Mouse (Mus musculus) cerebellum, postnatal 10 days (tissue): ENCODE results near the gene Vmn1r3.
"Not testable (repeated sequence)": the region's sequence is repeated elsewhere in the genome, so short reads cannot be mapped to it uniquely, and the experiment has no call there.

ENCODE experiments used
- DNase-seq, 2 experiments: peaks; one replicate each; pipeline ENCODE4 v3.0.0; 2021; ENCODE audit warnings: mixed read lengths in 2 of 2

The Vmn1r3 gene

DNA sequence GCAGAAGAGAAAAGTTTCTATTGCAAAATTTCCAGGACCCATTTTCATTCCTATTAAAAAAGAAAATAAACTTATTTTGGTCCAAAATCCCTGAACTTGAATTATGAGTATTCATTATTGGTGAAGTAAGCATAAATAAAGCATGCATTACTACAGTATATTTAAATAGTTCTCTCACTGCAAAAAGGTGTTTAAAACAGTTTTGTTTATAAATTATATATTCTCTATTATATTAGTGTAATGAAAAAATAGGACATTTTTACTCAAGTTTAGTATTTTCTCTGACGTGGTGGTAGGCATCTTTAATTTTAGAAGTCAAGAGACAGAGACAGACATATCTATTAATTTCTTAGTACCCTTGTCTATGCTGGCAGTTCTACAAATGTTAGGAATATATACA lies at the start of gene Vmn1r3:
Gene Vmn1r3 (minus strand): TSS at position 101 of the 400 bp plus-strand sequence.
- DNase-seq: not testable (repeated sequence)

DNA sequence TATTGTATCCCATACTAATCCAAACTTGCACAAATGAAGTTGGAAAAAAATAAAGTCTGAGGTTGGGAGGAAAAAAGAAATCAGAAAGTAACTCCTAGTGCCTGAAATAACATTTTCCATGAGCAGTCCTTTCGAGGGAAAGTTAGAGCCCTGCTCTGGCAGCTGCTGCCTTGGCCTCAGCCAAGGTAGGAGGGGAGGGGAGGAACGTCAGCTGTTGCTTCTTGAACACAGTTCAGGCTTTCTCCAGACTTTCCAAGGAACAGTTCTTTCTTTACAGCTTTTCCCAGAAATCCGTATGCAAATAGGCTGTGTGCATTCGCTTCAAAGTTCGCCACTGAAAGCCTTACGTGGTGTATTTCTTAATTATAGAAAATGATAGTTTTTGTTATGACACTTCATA lies 46.9 kb upstream of the Vmn1r3 start:
- DNase-seq: peak; percentile 47 to 68

DNA sequence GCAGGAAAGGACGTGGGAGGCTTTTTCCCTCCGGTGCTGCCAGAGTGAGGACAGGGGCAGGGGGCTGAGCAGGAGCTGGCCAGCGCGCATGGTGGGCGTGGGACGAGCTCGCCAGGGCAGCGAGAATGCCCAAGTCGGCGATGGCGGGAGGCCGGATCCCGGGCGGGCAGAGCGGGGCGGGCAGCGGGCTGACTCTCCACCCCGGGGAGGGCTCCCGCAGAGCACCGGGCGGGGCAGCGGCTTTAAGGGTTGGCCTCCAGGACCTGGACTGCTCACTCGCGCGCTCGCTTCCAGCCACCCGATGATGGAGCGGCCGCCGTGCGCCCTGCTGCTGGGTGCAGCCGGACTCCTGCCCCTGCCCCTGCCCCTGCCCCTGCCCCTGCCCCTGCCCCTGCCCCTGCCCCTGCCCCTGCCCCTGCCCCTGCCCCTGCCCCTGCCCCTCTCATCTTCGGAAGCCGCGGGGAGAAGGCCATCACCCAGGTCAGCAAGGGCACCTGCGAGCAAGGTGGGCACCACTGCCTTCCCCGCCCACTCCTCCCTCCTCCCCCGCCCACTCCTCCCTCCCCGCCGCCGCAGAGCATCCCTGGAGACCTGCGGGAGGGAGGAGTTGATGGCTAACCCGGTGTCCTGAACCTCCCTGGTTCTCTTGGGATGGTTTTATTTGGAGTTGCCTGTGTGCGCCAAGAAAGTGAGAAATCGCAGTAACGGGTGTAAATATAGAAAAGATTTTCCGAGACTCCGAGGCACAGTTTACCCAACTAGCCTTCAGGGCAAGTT lies 45.9 kb upstream of the Vmn1r3 start:
- DNase-seq: peak; percentile 21 to 55

DNA sequence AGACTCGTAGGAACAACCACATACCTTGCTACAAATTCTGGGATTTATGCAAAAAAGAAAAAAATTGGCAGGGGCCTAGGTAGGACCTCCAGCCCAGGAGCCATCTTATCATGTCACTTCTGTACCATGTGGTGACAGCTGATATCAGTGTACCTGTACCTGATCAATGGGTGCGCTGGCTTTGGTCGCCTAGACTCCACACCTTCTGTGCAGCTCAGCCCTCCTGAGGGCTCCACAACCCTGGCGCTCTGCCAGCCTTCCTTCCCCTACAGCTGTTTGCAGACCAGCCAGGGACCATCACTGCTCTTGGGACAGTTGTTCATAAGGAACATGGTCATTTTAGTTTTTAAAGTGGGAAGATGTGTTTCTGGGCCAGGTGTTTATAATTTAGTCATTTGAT lies 44.4 kb upstream of the Vmn1r3 start:
- DNase-seq: peak; percentile 56 to 66

DNA sequence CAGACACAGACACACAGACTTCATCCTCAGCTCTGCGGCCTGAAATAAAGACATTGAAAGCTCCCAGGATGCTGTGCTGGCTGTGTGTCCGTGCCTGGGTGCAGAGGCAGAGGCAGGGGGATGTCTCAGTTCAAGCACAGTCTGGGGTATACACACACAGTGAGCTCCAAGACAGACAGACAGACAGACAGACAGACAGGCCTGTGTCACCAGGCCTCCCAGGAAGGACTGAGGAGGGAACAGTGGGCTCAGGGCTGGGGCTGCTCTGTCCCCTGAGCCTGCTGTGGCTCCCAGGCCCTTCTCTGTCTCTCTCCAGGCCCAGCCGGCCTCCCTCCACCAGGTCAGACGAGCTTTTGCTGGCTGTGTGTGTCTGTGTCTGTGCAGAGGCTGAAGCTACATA lies 43.3 kb upstream of the Vmn1r3 start:
- no peak for DNase-seq

DNA sequence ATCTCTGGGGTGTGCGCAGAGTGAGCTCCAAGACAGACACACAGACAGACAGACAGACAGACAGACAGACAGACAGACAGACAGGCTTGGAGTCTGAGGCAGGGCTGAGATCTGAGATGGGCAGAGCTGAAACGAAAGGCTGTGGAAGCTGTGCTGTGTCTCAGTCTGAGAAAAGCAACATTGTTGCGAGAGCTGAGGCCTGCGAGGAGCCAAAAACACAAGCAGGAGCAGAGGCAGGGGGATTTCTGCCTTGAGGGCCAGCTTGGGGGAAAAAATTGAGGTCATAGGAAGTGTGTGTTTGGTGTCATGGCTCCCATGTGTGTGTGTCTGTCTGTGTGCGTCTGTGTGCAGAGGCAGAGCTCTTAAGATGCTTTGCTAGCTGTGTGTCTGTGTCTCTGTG lies 42.6 kb upstream of the Vmn1r3 start:
- no peak for DNase-seq

DNA sequence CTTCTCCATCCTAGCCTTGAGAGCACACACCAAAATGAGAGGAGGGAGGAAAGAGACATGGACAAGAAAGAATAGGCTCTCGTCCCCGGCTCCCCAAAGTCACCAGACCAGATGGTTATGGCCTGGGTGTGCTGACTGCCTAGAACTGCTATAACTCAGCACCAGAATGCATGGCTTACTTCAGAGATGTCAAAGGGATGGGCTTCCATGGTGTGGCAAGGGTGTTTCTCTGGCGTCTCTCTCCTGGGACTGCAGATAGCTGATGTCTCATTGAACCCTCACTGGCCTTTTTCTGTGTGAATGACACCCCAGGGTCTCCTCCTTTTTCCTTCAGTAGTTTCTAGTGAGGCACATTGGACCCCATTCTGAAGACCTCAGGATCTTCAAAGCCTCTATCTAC lies 41.3 kb upstream of the Vmn1r3 start:
- no peak for DNase-seq

DNA sequence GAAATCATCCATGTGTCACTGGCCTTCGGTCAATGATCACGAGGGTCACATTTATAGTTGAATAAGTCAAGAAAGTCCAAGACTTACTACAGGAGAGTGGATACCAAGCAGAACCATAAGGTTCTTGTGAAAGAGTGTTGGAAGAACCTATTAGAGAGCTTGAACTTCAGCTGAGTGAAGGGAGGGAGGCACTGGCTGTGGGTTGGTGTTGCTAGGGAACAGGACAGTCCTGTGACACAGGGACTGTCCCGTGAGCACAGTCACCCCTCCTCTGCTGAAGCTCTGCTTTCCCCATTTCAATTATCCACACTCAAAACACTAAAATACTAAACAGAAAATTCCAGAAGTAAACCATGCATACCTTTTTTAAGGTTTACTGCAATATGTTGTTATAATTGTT lies 40.3 kb upstream of the Vmn1r3 start:
- not testable (repeated sequence) for DNase-seq

DNA sequence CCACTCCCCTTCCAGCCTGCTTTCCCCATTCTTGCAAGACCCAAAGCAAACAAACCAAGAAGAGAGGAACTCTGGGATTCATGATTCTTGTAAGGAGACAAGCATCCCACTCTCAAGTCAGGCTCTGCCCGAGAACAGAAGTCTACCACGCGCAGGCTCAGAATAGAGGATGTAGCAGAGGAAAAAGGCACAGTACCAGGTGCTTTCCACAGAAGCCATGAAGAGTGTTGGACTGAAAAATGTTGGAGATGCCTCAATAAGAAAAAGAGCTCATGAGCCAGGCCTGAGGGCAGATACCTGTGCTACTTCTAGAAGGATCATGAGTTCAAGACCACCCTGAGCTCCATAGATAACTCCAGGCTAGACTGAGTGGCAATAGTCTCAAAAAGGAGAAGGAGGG lies 39.7 kb upstream of the Vmn1r3 start:
- DNase-seq: not testable (repeated sequence)

DNA sequence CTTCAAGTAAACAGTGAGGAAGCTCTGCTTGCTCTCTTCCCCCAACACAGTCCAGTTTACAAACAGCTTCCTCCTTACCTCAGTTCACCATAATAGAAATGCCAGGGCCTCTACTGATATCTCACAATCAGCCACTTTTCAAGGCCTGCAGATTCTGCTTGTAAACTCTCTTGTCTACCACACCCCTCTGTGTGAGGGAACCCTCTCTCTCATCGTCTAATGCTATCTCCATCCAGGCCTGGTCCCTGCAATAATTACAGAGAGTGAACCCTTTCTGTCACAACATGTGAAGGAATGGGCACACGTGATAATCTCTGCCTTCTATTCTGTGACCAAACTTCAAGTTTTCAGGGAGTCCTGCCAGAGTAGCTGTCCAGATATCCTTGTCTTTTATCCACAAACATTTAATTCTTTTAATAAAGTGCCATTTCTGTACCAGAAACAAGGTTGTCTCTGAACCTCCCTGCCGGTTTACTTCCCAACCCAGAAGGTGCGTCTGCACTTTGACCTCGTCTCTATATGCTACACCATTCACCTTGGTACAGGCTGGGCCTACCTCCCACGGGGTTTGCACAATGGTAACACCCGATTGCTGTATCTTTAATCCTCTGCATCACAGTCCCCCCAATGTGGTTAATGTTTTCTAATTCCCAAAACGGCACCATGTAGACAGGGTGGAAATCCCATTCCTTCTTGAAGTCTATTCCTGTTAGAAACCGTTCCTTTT lies 38.5 kb upstream of the Vmn1r3 start:
- DNase-seq: not testable (repeated sequence)

DNA sequence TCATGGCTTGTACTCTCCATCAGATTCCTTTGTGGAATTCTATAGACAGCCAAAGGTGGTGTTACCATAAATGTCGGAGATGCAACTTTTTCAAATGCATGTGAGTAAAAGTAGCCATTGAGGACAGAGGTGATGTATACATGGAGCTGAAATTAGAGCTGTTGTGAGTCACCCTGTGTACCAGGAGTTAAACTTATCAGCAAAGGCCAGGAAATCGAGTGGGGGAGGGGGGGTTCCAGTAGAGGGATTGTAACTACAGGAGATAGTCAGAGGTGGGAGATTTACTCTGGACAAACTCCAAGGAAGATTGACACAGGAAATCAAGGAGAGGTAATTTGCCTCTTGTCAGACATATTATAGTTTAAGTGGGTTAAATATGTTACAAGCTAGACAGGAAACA lies 31.2 kb upstream of the Vmn1r3 start:
- not testable (repeated sequence) for DNase-seq

DNA sequence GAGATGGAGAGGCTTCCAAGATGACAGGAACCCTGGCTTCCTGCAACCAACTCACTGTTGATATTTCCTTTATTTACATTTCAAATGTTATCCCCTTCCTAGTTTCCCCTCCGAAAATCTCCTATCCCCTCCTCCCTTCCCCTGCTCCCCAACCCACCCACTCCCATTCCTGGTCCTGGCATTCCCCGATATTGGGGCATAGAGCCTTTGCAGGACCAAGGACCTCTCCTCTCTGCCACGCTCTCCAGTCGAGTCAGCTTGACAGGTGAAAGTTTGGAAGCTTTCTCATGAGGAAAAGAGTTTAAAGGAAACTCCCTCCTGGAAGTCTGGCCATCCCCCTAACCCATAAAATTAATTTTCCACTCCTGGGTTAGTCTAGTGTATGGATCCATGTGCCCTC lies 28.2 kb upstream of the Vmn1r3 start:
- DNase-seq: not testable (repeated sequence)

DNA sequence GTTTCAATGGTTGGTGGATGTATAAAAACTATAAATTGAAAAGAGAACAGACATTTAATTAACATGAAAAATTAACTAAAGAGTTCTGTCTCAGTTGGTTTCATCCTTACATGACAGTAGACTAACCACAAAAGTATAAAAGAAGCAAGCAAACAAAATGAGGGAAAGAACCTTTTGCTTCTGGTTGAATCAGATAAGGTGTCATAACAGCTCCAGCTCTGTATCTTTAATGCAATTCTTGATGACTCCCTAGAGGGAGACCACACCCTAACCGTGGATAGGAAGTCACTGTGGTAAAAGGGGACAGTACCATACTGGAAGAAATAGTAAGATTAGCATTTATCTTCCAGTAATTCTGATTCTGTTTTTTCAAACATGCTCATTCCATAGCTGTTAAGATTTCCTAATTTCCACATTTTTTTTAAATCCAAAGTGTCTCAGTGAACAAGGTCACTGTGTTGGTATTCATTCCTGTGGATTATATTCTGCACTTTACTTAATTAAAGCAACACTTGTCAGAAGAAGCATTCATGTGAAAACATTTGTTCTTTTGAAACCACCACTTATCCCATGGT lies 24.6 kb upstream of the Vmn1r3 start:
- DNase-seq: not testable (repeated sequence)

DNA sequence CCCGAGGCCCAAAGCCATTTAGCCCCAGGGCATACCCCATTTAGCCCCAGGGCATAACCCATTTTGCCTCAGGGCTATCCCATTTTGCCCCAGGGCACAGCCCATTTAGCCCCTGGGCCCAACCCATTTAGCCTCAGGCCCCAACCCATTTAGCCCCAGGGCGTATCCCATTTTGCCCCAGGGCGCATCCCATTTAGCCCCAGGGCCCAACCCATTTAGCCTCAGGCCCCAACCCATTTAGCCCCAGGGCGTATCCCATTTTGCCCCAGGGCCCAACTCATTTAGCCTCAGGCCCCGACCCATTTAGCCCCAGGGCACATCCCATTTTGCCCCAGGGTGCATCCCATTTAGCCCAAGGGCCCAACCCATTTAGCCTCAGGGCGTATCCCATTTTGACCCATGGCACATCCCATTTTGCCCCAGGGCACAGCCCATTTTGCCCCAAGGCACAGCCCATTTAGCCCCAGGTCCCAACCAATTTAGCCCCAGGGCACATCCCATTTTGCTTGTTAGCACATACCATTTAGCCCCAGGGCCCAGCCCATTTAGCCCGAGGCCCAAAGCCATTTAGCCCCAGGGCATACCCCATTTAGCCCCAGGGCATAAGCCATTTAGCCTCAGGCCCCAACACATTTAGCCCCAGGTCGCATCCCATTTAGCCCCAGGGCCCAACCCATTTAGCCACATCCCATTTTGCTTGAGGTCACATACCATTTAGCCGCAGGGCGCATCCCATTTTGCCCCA lies 8.2 kb downstream of the Vmn1r3 start:
- peak in 1 of 2 experiments; percentile 15 for DNase-seq

DNA sequence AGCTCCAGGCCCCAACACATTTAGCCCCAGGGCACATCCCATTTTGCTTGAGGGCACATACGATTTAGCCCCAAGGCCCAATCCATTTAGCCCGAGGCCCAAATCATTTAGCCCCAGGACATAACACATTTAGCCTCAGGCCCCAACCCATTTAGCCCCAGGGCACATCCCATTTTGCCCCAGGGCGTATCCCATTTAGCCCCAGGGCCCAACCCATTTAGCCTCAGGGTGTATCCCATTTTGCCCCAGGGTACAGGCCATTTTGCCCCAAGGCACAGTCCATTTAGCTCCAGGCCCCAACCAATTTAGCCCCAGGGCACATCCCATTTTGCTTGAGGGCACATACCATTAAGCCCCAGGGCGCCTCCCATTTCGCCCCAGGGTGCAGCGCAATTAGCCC lies 9.0 kb downstream of the Vmn1r3 start:
- not testable (repeated sequence) for DNase-seq

DNA sequence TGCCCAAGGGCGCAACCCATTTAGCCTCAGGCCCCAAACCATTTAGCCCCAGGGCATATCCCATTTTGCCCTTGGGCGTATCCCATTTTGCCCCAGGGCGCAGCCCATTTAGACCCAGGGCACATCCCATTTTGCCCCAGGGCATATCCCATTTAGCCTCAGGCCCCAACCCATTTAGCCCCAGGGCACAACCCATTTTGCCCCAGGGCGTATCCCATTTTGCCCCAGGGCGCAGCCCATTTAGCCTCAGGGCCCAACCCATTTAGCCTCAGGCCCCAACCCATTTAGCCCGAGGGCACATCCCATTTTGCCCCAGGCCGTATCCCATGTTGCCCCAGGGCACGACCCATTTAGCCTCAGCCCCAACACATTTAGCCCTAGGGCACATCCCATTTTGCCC lies 9.4 kb downstream of the Vmn1r3 start:
- DNase-seq: not testable (repeated sequence)

DNA sequence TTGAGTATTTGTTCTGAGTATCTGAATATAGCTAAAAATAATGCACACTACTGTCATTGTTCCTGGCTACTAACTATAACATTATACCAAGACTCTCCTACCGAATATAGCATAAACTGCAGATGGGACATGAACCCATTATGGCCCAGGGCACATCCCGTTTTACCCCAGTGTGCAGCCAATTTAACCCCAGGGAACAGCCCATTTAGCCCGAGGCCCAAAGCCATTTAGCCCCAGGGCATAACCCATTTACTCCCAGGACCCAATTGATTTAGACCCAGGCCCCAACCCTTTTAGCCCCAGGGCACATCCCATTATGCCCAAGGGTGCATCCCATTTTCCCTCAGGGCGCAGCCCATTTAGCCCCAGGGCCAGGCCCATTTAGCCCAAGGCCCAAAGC lies 10.6 kb downstream of the Vmn1r3 start:
- not testable (repeated sequence) for DNase-seq

DNA sequence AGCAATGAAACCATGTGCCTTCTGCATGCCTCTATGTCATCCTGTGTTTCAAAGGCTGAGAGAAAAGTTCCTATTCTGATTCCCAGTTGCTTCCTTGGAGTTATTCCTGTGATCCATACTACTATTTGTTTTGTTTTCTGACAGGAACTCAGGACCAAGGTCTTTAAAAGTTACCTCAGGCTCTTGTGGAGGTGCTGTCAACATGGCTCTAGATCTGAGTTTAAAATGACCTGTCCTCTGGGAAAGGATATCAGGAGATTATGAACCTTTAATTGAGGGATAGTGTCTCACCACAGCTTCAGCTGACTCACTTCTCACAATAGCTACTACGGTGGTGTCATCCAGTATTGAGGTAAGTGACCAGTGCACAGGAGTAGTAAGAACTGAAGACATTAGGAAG lies 18.1 kb downstream of the Vmn1r3 start, which contains the start of gene Vmn1r2:
Gene Vmn1r2 (plus strand): TSS at position 301 of the 400 bp plus-strand sequence.
- not testable (repeated sequence) for DNase-seq

DNA sequence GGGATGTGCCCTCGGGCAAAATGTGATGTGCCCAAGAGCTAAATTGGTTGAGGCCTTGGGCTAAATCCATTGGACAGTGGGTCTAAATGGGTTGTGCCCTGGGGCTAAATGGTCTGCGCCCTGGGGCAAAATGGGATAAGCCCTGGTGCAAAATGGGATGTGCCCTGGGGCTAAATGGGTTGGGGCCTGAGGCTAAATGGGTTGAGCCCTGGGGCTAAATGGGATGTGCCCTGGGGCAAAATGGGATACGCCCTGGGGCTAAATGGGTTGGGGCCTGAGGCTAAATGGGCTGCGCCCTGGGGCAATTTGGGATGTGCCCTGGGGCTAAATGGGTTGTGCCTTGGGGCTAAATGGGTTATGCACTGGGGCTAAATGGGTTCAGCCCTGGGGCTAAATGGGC lies 20.1 kb downstream of the Vmn1r3 start:
- peak; percentile 5 to 30 for DNase-seq

DNA sequence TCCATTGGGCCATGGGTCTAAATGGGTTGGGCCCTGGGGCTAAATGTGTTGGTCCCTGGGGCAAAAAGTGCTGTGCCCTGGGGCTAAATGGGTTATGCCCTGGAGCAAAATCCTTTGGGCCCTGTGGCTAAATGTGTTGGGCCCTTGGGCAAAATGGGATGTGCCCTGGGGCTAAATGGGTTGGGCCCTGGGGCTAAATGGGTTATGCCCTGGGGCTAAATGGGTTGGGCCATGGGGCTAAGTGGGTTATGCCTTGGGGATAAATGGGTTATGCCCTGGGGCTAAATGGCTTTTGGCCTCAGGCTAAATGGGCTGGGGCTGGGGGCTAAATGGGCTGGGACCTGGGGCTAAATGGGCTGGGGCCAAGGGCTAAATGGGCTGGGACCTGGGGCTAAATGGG lies 20.7 kb downstream of the Vmn1r3 start:
- DNase-seq: not testable (repeated sequence)

DNA sequence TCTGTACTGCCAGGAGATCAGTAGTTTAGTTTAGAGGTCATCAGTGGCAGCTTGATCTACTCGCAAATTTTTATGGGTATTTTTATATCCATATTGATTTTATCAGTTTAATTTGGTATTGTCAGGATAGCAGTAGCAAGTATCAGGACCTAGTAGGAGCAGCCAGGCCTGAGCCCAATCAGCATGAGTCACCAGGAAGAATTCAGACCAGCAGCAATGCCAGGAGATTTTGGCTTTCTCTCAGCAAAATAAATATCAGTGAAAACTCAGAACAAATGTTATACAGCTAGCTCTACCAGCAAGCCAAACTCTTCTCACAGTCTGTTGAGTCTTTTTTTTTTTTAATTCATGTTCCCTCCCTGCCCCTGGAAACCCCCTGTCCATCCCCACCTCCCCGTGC lies 31.8 kb downstream of the Vmn1r3 start:
- DNase-seq: not testable (repeated sequence)

DNA sequence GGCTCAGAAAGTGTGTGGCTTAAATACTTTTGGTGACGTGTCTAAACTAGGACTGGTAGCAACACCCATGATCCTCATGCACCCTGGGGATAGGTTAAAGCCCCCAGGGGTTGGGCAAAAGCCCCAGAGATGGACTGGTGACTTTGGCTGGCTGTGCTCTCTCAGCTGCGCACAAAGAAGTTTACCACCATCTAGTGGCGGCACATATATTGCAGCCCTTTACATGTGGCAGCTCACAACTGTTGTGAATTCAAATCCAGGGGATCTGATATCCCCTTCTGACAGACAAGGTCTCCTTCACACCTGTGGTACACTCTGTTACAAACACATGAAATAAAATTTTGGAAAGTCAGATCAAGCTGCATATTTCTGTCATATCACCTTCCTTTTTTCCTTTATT lies 37.2 kb downstream of the Vmn1r3 start:
- DNase-seq: not testable (repeated sequence)
